Mouse (Mus musculus) G1E (cell line): Measurements from ENCODE around the gene Nfam1.

ENCODE experiments used
- CTCF ChIP-seq: IDR thresholded peaks from 2 replicates; pipeline ENCODE4 v1.5.1; 2012; ENCODE audit warnings: low read depth, low read length, inconsistent platforms, mixed read lengths
- GATA1 ChIP-seq: IDR thresholded peaks from 2 replicates; pipeline ENCODE4 v1.6.1; 2012; ENCODE audit warnings: borderline replicate concordance, low read length, inconsistent platforms, mixed read lengths
- TAL1 ChIP-seq: conservative IDR thresholded peaks from 2 replicates; pipeline ENCODE4 v1.6.1; 2012; ENCODE audit warnings: low read depth, low read length, inconsistent platforms, mixed read lengths

- TF ChIP-seq CTCF (no peak), GATA1 (no peak), TAL1 (no peak)
These were observed 37.9 kb downstream of the Nfam1 start for GRCm38 (mm10) chr15:82995239-82995638.
